Mouse (Mus musculus) lung, postnatal 0 days (tissue): ENCODE data around the gene Tsen34.

ENCODE experiments used
- CTCF ChIP-seq: IDR thresholded peaks from 2 replicates; pipeline ENCODE4 v1.5.1; 2016; ENCODE audit warnings: antibody characterized with exemption, mild to moderate bottlenecking
- EP300 ChIP-seq: IDR thresholded peaks from 2 replicates; pipeline ENCODE4 v1.6.1; 2016; ENCODE audit warnings: antibody characterized with exemption, mild to moderate bottlenecking, control low read depth

DNA sequence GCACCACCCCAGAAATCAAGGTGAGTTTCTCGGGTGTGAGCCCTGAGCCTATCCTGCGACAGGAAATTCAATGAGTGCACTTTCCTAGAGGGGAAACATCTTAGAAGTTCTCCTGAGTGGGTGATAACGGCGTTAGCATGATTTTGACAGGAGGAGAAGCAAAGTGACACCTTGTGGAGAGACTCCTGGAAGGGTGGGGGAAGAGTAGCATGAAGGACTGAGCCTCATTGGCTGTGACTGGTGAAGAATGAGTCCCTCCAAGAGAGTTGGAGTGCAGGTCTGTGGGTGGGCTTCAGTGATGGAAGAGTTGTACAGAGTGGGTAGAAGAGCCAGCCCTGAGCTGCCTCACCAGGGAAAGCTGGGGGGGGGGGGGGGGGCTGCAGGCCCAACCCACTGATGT is 35.7 kb upstream of the Tsen34 start:
- no peak for TF ChIP-seq CTCF
- no peak for TF ChIP-seq EP300
